10 mouse cellular contexts compared by ENCODE assay signal in the genomic region with DNA sequence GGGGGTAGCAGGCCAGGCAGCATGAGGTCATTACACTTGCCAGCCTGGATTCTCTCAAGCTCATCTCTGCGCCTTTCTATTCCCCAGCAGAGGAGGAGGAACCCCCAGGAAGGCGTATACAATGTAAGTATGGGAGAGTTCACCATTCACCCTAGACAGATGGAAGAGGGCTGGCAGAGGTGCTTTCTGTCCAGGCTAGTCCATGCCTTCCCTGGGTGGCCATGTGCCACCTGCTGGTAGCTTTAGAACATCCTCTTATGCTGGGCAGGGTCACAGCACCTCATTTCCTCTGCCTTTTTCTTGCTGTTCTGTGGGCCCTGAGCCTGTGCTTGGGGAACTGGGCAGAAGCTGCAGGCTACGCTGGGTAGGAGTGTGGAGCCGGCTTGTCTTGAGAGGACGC.
DNase-seq lines count a peak whose midpoint lies in the region; ATAC-seq and TF ChIP-seq lines count a peak whose summit lies in the region.
"Had no signal": no experiment of that assay in that cellular context is flagged by ENCODE, and none has a peak within 500 bp of the region (broad histone marks: within the 10 kb centered on the region; RNA-seq: fewer than 3 reads in every experiment).

No protein-coding gene starts in this region.

- intact Hi-C loops in left cerebral cortex, postnatal 4 days (cut with DNase I): loop anchor here (10.0 kb wide), 1 partner anchor 106 kb away; no protein-coding TSS in a partner anchor

- no peak for TF ChIP-seq EP300 in ES-Bruce4 (IDR thresholded peaks at IDR 0.05; ENCODE audit: insufficient read depth, low read depth, low read length)

- TF ChIP-seq POLR2A in ES-Bruce4 (IDR thresholded peaks at IDR 0.05; ENCODE audit: insufficient read depth, low read length): no peak

- no peaks in the 10 kb centered on the region for H3K36me3 ChIP-seq in hindbrain, embryonic 15.5 days
- H3K36me3 ChIP-seq in hindbrain, embryonic 16.5 days (ENCODE audit: control insufficient read depth, insufficient read depth, low read length): no peaks in the 10 kb centered on the region
- H3K36me3 ChIP-seq in ES-Bruce4 (ENCODE audit: control insufficient read depth, insufficient read depth, low read length, poor library complexity, severe bottlenecking): no peaks in the 10 kb centered on the region
- no peaks in the 10 kb centered on the region for H3K36me3 ChIP-seq in liver, embryonic 11.5 days (ENCODE audit: control insufficient read depth, insufficient read depth, low read length)
- H3K36me3 ChIP-seq: neural tube, embryonic 12.5 days had no signal

- H3K4me1 ChIP-seq in hindbrain, embryonic 15.5 days (replicated peaks): no peaks in the 10 kb centered on the region
- no peaks in the 10 kb centered on the region for H3K4me1 ChIP-seq in hindbrain, embryonic 16.5 days (ENCODE audit: control insufficient read depth, insufficient read depth, low read depth, low read length)
- H3K4me1 ChIP-seq in ES-Bruce4 (ENCODE audit: control insufficient read depth, insufficient read depth, low read length): peaks cover 2% of the 10 kb centered on the region
- H3K4me1 ChIP-seq in liver, embryonic 11.5 days (replicated peaks; ENCODE audit: control insufficient read depth, insufficient read depth, low read length): peaks cover 8% of the 10 kb centered on the region

- H3K9ac ChIP-seq in hindbrain, embryonic 15.5 days: no peak overlapping the region
- H3K9ac ChIP-seq in hindbrain, embryonic 16.5 days (ENCODE audit: low read depth, low read length): no peak overlapping the region
- no peak overlapping the region for H3K9ac ChIP-seq in ES-Bruce4 (ENCODE audit: low read depth, poor library complexity, severe bottlenecking)
- no peak overlapping the region for H3K9ac ChIP-seq in liver, embryonic 11.5 days (ENCODE audit: low read depth, low read length)
- H3K9ac ChIP-seq: neural tube, embryonic 12.5 days had no signal

- WGBS in hindbrain, embryonic 15.5 days: 88% methylated on average over 5 of the region's 5 CpGs
- WGBS in hindbrain, embryonic 16.5 days: 95% methylated on average over 5 of the region's 5 CpGs
- 86% methylated on average over 5 of the region's 5 CpGs for WGBS in liver, embryonic 11.5 days

- peak; percentile 21; the same call in 1 of the 2 replicates for ATAC-seq in hindbrain, embryonic 15.5 days (ENCODE audit: low FRiP score, low read depth)
- ATAC-seq in hindbrain, embryonic 16.5 days: no peak
- ATAC-seq in liver, embryonic 11.5 days (replicated peaks; ENCODE audit: low FRiP score): no peak

- peak; percentile 37 for DNase-seq in 3T3-L1 (ENCODE audit: low read depth, low spot score)
- DNase-seq in liver, embryonic 11.5 days (ENCODE audit: low spot score): peak; percentile 27
- no peak for DNase-seq in left cerebral cortex, postnatal 4 days
- no peak for DNase-seq in layer of hippocampus, adult 8-10 months (ENCODE audit: low spot score in 2 of 2)
- no peak for DNase-seq in urinary bladder, postnatal 25 days (ENCODE audit: low spot score)

- H3K4me2 ChIP-seq in hindbrain, embryonic 15.5 days: no peak overlapping the region
- no peak overlapping the region for H3K4me2 ChIP-seq in hindbrain, embryonic 16.5 days (ENCODE audit: low read length)
- H3K4me2 ChIP-seq in liver, embryonic 11.5 days: no peak overlapping the region
- H3K4me2 ChIP-seq: neural tube, embryonic 12.5 days had no signal

- H3K4me3 ChIP-seq in hindbrain, embryonic 15.5 days: no peak overlapping the region
- no peak overlapping the region for H3K4me3 ChIP-seq in hindbrain, embryonic 16.5 days (ENCODE audit: low read length)
- H3K4me3 ChIP-seq in ES-Bruce4 (ENCODE audit: low read depth, low read length): no peak overlapping the region
- H3K4me3 ChIP-seq in liver, embryonic 11.5 days (ENCODE audit: low read depth, low read length): no peak overlapping the region
- H3K4me3 ChIP-seq: erythroblast, embryonic 14.5 days; neural tube, embryonic 12.5 days had no signal

- H3K9me3 ChIP-seq in hindbrain, embryonic 15.5 days: no peaks in the 10 kb centered on the region
- H3K9me3 ChIP-seq in hindbrain, embryonic 16.5 days (ENCODE audit: control insufficient read depth, low read length): no peaks in the 10 kb centered on the region
- no peaks in the 10 kb centered on the region for H3K9me3 ChIP-seq in ES-Bruce4 (replicated peaks; ENCODE audit: control insufficient read depth, insufficient read depth, low read length, poor library complexity, severe bottlenecking)
- no peaks in the 10 kb centered on the region for H3K9me3 ChIP-seq in liver, embryonic 11.5 days (ENCODE audit: control insufficient read depth, low read length)
- H3K9me3 ChIP-seq: neural tube, embryonic 12.5 days had no signal

- no peaks in the 10 kb centered on the region for H3K27me3 ChIP-seq in hindbrain, embryonic 15.5 days
- no peaks in the 10 kb centered on the region for H3K27me3 ChIP-seq in hindbrain, embryonic 16.5 days (replicated peaks; ENCODE audit: control insufficient read depth, insufficient read depth, low read length)
- no peaks in the 10 kb centered on the region for H3K27me3 ChIP-seq in ES-Bruce4 (ENCODE audit: control insufficient read depth, insufficient read depth, low read length, poor library complexity, severe bottlenecking)
- no peaks in the 10 kb centered on the region for H3K27me3 ChIP-seq in liver, embryonic 11.5 days (replicated peaks; ENCODE audit: control insufficient read depth, insufficient read depth, low read length)

- TF ChIP-seq CTCF in ES-Bruce4 (IDR thresholded peaks at IDR 0.05; ENCODE audit: low read depth, low read length): peak; percentile 15

- H3K27ac ChIP-seq in hindbrain, embryonic 15.5 days (replicated peaks): no peak overlapping the region
- no peak overlapping the region for H3K27ac ChIP-seq in hindbrain, embryonic 16.5 days (ENCODE audit: low read depth, low read length)
- no peak overlapping the region for H3K27ac ChIP-seq in ES-Bruce4 (ENCODE audit: insufficient read depth, low read length)
- H3K27ac ChIP-seq in liver, embryonic 11.5 days (ENCODE audit: low read depth, low read length): no peak overlapping the region
- H3K27ac ChIP-seq: neural tube, embryonic 12.5 days had no signal

Comparison
In these comparisons a context has a peak if more than half of its experiments do, and no peak if none do; other contexts are left out.
1. DNase-seq: peak in 3T3-L1 (single experiment) and liver, embryonic 11.5 days (single experiment); none in left cerebral cortex, postnatal 4 days (single experiment), layer of hippocampus, adult 8-10 months (0 of 2) and urinary bladder, postnatal 25 days (single experiment).